ENCODE assay signal across 8 mouse cellular contexts in genomic region chr5:113908592-113909441, GRCm38 (mm10). TPM values are rescaled to one million over a fixed set of nuclear protein-coding genes. Genes with fewer than 3 reads are reported as not detected.
DNase-seq lines count a peak whose midpoint lies in the region; ATAC-seq lines count a peak whose summit lies in the region.

Gene Coro1c, minus strand, starts transcription at chr5:113908758.

- peak; percentile 99 to 100 for DNase-seq in adrenal gland, adult (ENCODE audit: inconsistent age in 2 of 2, low spot score in 1 of 2)
- peak; percentile 99 for DNase-seq in embryo, embryonic 10.5 days (ENCODE audit: low spot score)
- peak; percentile 98 for DNase-seq in gastrocnemius, postnatal 14 days
- peak; percentile 95 to 99 for DNase-seq in left cerebral cortex, postnatal 10 days (ENCODE audit: extremely low spot score in 1 of 2, low spot score in 2 of 2)
- peak; percentile 96 for DNase-seq in right cerebral cortex, postnatal 25 days
- DNase-seq in urinary bladder, postnatal 4 days (ENCODE audit: low spot score in 2 of 2), result peak; percentile 99

- ATAC-seq in inflammation-experienced regulatory T-cells, adult 6 months, result peak; percentile 81
- peak; percentile 85 for ATAC-seq in megakaryocyte-erythroid progenitor cell, adult 5-6 weeks (replicated peaks; ENCODE audit: low FRiP score, low TSS enrichment, poor library complexity, severe bottlenecking)

- intact Hi-C loops in gastrocnemius, postnatal 14 days (cut with DNase I; ENCODE audit: low total_unique reads), result loop anchor here (5.0 kb wide), 1 partner anchor 37 kb away; no protein-coding TSS in a partner anchor
- intact Hi-C loops in left cerebral cortex, postnatal 10 days (cut with DNase I), result loop anchor here (5.0 kb wide), 2 partner anchors 37 to 52 kb away; no protein-coding TSS in a partner anchor

RNA-seq across cellular contexts. Expression of gene Coro1c, which starts in this region (rescaled TPM):
- 10 to 100 TPM; 24.0 to 28.7 TPM for total RNA-seq in gastrocnemius, postnatal 14 days (2021)
- 10 to 100 TPM; 46.6 to 88.2 (median 57.2) TPM for polyA plus RNA-seq in inflammation-experienced regulatory T-cells, adult 6 months (2017; shearing (Covaris generic))
- 100 to 1,000 TPM; 117 to 122 TPM for total RNA-seq in left cerebral cortex, postnatal 10 days (2021)
- 56.5 and 80.4 TPM in 2 replicates for total RNA-seq in megakaryocyte-erythroid progenitor cell, adult 5-6 weeks (2014; fragmentation: Nextera tagmentation)
- 75.7 and 78.0 TPM in 2 replicates for total RNA-seq in megakaryocyte-erythroid progenitor cell, adult 5-6 weeks (2017)

Comparison
In these comparisons a context has a peak if more than half of its experiments do, and no peak if none do; other contexts are left out.
1. Peak in every context shown above with its lines: DNase-seq and ATAC-seq.